Mouse (Mus musculus) erythroblast, embryonic 14.5 days (primary cell): ENCODE results near the gene Herpud1.

Experiments used
- GATA1 ChIP-seq: IDR thresholded peaks from 2 replicates; pipeline ENCODE4 v1.6.1; 2012; ENCODE audit warnings: low read length, inconsistent platforms, mixed read lengths
- TAL1 ChIP-seq: IDR thresholded peaks from 3 replicates; pipeline ENCODE4 v1.6.1; 2012; ENCODE audit warnings: low read length, inconsistent platforms, mixed read lengths

GRCm38 (mm10) chr8:94376176-94376575, 10.1 kb upstream of the Herpud1 start:
- TF ChIP-seq TAL1, result no peak
- TF ChIP-seq GATA1, result no peak
